Mouse (Mus musculus) WW6 (cell line): ENCODE results near the gene Fam98c.
"Not testable (repeated sequence)": the region's sequence is repeated elsewhere in the genome, so short reads cannot be mapped to it uniquely, and the experiment has no call there.

Experiments
- DNase-seq: peaks from one replicate; pipeline ENCODE4 v3.0.0-alpha.2; 2013; ENCODE audit warnings: low read depth, low spot score

Fam98c gene

GRCm38 (mm10) chr7:29155838-29156782 is at the start of gene Fam98c:
Fam98c (minus strand) TSS chr7:29156234.
- DNase-seq = no peak

- no peak for DNase-seq
Observed at GRCm38 (mm10) chr7:29202577-29202976, 46.5 kb upstream of the Fam98c start.

- not testable (repeated sequence) for DNase-seq
Observed at GRCm38 (mm10) chr7:29194230-29194629, 38.2 kb upstream of the Fam98c start.

- not testable (repeated sequence) for DNase-seq
Observed at GRCm38 (mm10) chr7:29181323-29181722, 25.3 kb upstream of the Fam98c start.

GRCm38 (mm10) chr7:29180854-29181236 is 24.8 kb upstream of the Fam98c start:
- no peak for DNase-seq

GRCm38 (mm10) chr7:29180077-29180853 is 24.2 kb upstream of the Fam98c start, which contains the start of gene Psmd8:
Psmd8 (minus strand) TSS chr7:29180701.
- peak; percentile 95 for DNase-seq

- no peak for DNase-seq
Observed at GRCm38 (mm10) chr7:29179323-29179722, 23.3 kb upstream of the Fam98c start.

- DNase-seq = no peak
Observed at GRCm38 (mm10) chr7:29178106-29178505, 22.1 kb upstream of the Fam98c start.

GRCm38 (mm10) chr7:29172390-29173016 is 16.5 kb upstream of the Fam98c start:
- no peak for DNase-seq

- no peak for DNase-seq
Observed at GRCm38 (mm10) chr7:29171562-29172097, 15.6 kb upstream of the Fam98c start.

- DNase-seq = no peak
Observed at GRCm38 (mm10) chr7:29170755-29171561, 14.9 kb upstream of the Fam98c start.

- no peak for DNase-seq
Observed at GRCm38 (mm10) chr7:29170066-29170754, 14.2 kb upstream of the Fam98c start, which contains the start of the genes Ggn and Spred3. Ggn (plus strand) TSS chr7:29170210. Spred3 (minus strand) TSS chr7:29170411.

- DNase-seq = no peak
Observed at GRCm38 (mm10) chr7:29169231-29170065, 13.4 kb upstream of the Fam98c start.

GRCm38 (mm10) chr7:29168791-29169230 is 12.8 kb upstream of the Fam98c start:
- no peak for DNase-seq

- no peak for DNase-seq
Observed at GRCm38 (mm10) chr7:29168121-29168695, 12.2 kb upstream of the Fam98c start.

GRCm38 (mm10) chr7:29167656-29168055 is 11.6 kb upstream of the Fam98c start:
- DNase-seq = no peak

- DNase-seq = no peak
Observed at GRCm38 (mm10) chr7:29162750-29163525, 6.9 kb upstream of the Fam98c start.

- DNase-seq = no peak
Observed at GRCm38 (mm10) chr7:29162294-29162693, 6.3 kb upstream of the Fam98c start.
